Mouse (Mus musculus) retina, postnatal 1 day (tissue): ENCODE measurements around the gene Myo3b.
A peak's percentile ranks its signal among the peaks of the same experiment; 100 is the strongest.
"Not testable (repeated sequence)": the region's sequence is repeated elsewhere in the genome, so short reads cannot be mapped to it uniquely, and the experiment has no call there.

Experiments
- DNase-seq: peaks from one replicate; pipeline ENCODE4 v3.0.0-alpha.2; 2012

Gene Myo3b

DNA sequence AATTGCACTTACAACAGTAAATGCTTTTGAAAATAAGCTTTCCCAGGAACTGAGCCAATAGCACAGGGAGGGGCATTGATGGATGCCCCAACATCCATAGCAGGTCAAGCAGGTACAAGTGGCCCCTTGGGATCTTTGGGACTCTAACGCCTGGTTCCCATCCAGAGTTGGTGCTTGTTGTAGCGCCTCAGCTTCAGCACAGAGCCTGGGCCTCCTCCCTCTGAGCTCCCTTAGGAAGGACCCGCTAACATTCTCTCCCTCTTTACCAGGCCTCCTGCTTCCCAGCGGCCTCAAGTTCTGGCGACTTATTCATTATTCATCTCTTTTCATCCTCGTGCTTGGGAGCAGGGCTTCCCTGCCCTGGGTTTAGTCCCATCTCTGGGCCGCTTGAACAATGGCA, at the start of gene Myo3b:
Gene Myo3b, plus strand, starts transcription at position 375 of the 400 bp plus-strand sequence.
- DNase-seq = no peak

DNA sequence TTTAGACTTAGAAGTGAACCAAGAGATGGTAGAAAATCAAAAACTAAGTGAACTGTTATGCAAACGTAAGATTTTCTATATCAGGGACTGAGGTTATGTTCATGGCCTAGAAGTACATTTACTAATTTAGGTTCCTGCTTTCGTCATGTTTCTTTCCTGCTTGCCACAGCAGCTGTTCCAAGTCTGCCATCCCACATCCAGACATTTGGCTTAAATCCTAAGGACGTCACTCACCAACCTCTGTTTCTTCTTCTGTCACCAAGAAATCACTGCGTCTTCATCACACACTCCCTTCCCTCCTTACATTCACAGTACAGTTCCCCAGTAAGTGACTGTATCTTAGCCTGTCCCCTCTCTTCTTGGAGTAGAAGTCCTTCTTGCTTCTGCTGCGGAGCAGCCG, 49.7 kb upstream of the Myo3b start:
- no peak for DNase-seq

DNA sequence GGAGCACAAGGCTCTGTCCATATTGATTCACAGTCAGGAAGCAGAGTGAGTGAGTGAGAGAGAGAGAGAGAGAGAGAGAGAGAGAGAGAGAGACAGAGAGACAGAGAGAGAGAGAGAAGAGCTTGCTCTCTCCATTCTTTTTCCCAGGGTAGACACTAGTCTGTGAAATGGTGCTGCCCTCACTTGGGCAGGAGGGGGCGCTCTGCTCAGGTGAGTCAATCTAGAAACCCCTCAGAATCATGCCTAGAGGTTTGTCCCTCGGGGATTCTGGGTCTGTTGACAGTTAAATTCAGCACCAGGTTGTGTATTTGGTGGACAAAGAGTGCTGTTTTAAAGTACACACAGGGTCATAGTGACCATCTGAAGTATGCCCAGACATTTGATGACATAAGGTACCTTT, 48.3 kb upstream of the Myo3b start:
- DNase-seq = peak; percentile 8

DNA sequence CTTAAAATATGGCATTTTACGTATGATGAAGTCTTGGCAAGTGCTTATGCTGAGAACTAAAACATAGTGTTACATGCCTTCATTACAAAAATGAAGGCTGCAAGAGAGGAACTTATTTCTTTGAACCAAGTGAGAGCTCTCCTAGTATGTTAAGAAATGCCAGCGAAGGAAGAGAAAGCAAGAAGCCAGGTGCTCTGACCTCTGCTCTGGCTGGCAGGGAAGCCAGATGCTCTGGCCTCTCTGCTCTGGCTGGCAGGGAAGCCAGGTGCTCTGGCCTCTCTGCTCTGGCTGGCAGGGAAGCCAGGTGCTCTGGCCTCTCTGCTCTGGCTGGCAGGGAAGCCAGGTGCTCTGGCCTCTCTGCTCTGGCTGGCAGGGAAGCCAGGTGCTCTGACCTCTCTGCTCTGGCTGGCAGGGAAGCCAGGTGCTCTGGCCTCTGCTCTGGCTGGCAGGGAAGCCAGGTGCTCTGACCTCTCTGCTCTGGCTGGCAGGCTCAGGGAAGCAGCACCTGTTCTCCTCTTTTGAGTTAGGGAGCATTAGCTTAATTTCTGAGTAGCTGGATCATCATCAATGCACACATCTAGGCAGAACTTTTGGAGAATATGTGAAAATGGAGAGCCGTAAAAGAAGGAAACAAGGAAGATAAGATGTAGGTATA, 44.7 kb upstream of the Myo3b start:
- DNase-seq = not testable (repeated sequence)

DNA sequence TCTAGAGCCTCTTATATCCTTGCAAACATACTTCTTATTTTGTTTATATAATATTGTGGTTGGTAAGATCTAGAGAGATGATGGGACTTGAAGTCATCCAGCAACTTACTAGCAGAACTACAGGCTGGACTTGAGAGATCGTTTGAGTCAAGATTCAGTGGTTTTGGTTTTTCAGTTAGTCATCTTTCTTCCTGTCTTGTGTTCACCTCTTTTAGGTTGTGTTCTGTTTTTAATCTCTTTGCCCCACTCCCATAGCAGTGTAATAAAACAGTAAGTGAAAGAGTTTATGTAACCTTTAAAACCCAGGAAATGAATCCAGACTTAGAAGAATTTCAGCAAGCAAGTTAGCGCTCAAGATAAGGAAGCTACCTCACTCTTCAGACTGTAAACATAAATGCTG, 44.1 kb upstream of the Myo3b start:
- DNase-seq = no peak

DNA sequence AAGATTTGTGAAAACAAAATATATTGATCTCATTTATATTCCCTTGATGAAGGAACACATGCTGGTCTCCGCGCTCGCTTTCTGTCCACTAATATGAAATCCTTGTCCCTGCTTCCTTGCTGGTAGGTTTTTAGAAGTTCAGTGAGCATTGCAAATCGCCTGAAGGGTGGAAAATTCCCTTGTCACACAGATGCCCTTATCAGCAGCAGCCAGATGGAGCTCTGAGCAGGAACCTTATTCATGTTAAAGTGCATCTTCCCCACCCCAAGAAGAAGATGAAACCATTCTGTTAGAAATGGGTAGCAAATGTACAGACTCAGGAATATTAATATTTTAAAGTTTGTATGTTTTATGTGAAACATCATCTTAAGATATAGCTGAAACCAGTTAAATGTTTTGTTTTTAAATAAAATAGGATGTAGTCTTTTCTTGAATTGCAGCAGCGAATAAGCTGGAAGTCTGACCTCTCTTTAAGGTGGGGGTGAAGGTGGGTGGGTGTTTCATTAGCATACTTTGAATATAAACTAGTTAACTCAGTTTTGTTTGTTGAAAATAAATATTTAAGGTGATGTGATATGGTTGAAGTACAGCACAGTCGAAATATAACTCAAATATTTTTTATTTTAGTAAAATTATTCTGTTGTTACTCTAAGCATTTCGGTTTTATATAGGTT, 39.7 kb upstream of the Myo3b start:
- peak; percentile 58 for DNase-seq

DNA sequence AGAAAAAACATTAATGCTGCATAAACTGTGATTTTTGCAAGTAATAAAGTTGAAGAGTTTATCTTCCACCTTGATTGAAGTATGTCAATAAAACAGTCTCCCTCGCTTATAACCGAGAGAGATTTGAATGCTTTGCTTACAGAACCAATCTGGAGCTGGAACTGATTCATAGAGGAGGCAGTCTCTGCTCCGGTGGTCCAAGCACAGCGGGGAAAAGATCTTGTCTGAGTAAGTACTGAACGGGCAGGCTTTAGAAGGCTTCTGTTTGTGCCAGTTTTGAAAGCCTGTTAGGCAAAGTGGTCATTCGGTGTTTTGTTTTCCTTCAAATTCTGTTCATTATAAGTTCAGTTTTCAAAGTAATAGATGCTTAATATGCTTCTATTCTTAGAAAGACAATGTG, 38.6 kb upstream of the Myo3b start:
- DNase-seq = no peak

DNA sequence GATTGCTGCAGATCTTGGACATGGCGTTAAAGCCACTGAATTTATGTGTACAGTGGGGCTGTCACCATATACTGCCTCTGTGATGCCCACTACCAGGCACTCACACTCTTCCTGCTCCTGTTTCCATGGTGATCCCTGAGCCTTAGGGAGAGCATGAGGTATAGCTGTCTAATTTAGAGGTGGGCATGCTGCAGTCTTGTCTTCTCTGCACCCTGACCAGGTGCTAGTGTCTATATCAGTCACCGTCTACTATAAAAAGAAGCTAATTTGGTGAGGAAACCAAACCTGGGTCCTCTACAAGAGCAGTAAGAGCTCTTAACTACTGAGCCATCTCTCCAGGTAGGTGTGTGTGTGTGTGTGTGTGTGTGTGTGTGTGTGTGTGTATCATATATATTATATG, 32.4 kb upstream of the Myo3b start:
- no peak for DNase-seq

DNA sequence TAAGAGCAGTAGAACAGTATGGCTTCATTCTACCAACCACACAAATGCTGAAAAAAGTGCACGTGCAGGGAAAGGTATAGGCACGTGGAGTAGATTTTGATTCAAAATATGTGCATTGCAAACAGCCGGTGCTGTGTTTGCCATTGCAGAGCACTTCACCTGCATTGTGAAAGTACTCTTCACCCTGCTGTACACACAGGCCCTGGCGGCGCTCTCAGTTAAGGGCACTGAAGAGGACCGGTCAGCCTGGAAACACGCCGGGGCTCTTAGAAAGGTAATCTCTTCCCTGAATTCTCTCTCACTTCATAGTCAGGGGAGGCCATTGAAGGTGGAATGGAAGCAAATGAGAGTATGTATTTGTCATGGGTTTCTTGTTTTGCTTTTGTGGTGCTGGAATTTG, 26.0 kb upstream of the Myo3b start:
- DNase-seq = no peak

DNA sequence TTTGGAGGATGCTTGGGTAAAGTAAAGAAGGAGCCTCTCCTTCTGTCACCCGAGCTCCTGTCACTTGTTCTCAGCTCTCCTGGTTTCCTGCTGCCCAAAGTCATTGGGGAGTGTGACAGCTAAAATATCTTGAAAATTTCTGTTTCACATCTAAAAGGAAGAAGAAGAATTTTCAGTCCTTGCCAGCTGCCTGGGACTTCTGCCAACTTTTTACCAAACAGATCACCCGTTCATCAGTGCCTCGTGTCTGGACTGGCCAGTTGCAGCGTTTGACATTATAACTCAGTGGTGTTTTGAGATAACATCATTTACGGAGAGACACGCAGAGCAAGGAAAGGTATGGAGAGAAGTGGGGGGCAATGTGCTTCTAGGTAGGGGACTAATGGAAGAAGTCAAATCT, 20.7 kb upstream of the Myo3b start:
- DNase-seq = no peak

DNA sequence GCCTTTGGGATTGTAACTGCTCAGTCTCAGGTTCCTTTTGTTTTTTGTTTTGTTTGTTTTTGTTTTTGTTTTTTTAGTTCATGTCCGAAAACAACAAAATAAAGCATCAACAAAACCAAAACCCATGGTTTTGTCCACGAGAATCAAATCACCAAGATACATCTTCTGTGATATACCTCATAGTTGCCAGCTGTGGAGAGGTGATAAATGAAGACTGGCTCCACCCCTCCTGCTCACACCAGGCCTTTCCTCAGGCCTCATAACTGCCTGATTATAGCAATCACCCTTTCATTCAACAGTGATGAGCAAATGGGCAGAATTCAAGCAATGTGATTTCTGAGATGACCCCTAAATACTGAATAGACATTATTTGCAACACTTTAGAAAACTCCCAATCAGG, 14.5 kb upstream of the Myo3b start:
- no peak for DNase-seq

DNA sequence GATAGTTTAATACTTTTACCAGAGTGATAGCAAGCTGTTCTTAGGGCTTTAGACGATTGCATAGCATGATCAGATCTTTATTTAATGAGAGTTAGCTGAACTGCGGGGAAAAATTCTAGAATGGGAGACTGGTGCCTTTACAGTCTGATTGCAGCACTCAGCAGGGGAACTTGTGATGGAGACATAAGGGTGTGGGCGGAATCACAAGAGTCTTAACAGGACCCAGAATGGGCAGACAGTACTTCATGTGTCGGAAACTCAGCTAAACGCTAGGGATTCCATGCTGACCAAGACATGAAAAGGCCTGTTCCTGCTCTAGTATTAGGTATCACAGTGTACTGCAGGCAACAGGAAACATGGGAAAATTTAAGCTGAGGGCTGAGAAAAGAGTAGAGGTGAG, 13.2 kb upstream of the Myo3b start:
- DNase-seq = no peak

DNA sequence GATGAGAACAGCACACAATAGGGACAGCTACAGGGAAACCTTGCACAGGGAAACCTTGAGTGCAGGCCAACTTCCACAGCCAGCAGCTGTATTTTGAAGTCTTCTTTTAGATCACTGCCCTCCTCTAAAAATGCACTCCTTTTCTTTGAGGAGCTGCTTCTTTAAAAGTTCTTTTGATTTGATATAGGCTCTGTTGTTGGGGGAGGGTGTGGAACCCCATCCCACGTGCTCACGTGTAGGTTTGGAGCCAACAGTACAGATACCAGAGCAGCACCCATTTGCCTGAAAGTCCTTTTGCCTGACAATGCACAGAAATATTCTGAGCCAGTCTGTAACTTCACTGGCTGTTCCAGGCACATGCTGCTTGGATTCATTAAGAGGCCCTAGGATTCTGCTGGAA, 7.5 kb upstream of the Myo3b start:
- no peak for DNase-seq

DNA sequence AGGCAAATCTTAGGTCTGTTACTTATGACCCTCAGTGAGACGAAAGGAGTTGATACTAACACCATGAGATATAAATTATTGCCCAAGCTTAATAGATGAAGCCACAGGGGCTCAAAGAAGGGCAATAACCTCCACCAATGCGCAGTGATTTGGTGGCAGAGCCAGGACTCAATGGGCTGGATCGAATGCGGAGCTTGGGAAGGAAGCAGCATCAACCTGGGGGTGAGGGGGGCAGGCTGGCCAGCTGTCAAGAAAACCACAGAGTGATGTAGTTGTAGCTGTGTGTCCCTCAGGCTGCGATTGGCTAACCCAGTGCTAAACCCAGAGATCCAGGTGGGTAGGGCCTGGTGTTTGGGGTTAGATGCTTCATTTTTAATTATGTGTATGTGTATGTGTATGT, 4.0 kb upstream of the Myo3b start:
- DNase-seq = no peak

DNA sequence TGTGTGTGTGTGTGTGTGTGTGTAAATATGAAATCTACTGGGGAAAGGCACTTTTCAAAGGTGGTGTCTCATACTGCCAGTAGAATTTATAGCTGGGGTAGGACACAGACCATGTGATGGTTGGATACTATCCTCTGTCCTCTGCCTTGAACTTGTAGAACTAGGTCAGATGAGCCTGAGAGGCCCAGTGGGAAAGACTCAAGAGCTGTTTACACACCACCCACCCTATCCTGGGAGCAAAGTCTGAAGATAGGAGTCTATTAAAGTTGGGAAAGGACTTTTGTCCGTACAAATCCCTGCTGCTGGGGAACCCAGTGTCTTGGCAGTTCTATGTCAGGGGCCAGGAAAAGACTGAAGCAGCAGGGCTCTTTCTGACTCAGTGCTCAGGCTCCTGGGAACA, 3.6 kb upstream of the Myo3b start:
- no peak for DNase-seq

DNA sequence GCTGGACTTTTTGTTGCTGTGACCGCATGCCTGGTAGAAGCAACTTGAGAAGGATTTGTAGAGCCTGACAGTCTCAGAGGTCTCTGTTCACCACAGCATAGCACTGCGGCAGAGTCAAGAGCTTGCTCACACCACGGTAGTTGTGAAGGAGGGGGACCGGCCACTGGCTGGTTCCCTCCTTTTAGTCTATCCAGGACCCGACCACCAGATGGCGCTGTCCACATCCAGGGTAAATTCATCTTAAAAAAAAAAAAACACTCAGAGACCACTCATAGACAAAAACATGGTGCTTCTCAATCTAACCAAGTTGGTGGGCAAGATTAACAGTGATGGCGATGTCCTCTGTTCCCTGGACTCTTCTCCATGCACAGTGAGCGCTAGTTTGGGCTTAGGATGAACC, 1.7 kb upstream of the Myo3b start:
- no peak for DNase-seq

DNA sequence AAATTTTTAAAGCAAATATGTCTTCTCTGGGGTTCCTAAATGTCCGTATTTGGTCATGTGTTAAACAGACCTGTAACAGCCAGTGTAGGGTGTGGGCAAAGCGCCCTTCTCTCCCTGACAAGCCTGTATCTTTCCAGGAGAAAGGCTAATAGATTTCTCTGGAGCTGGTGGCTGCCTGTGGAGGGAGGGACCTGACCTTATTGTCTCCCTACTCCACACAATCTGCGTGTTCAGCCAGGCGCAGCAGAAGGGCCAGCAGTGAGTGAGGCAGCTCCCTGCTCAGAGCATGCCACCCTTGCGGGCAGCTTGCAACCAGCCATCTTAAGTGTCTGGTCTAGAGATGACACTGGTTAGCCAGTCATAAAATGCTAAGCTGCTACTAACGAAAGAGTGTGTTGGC, 5.5 kb downstream of the Myo3b start:
- peak; percentile 73 for DNase-seq

DNA sequence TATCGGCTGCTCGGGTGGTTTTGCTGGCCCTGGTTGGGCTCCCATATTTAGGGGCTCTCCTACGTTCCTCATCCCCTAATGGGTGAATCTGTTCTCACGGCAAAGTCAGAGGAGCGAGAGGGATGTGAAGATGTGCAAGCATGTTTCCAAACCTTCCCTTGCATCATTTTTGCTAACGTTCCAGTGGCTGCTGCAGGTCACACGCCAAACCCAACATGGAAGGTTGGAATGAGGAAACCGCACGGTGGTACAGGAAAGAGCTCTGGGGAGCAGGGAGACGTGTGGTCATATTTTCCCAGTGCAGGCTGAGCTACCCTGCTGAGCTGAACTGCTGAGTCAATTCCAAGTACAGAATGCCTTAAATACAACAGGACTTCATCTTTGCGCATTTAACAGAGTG, 8.9 kb downstream of the Myo3b start:
- DNase-seq = no peak

DNA sequence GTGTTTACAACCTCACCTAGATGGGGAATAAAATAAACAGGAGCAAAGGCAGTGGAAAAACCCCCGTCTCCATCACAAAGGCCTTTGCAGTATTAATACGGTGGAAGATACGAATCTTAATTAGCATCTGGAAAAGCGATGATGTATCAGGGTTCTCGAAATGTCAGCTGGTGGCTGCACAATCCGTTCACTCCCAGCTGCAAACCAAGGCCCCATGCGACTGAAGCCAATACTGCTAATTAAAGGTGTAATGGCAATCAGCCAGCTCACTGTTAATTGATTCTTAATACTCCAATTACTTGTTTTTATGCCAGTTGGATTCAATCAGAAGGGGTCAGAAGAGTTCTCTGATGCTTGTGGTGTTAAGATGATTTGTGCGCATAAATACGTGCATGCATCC, 14.9 kb downstream of the Myo3b start:
- DNase-seq = no peak

DNA sequence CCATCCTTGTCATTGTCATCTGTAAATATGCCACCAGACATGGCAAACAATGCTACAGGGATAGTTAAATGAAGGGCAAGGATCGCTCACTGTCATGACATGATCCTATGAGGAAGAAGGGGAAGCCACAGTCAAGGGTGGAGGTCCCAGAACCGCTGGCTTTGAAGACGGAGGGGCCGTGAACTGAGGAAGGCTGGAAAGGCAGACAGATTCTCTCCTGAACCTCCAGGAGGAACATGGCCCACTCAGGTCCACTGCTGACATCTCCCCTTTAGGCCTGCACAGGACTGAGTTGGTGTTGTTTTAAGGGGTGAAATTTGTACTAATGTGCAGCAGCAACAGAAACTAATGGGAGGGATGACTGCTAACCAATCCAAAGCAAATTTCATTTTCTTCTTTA, 19.3 kb downstream of the Myo3b start:
- no peak for DNase-seq

DNA sequence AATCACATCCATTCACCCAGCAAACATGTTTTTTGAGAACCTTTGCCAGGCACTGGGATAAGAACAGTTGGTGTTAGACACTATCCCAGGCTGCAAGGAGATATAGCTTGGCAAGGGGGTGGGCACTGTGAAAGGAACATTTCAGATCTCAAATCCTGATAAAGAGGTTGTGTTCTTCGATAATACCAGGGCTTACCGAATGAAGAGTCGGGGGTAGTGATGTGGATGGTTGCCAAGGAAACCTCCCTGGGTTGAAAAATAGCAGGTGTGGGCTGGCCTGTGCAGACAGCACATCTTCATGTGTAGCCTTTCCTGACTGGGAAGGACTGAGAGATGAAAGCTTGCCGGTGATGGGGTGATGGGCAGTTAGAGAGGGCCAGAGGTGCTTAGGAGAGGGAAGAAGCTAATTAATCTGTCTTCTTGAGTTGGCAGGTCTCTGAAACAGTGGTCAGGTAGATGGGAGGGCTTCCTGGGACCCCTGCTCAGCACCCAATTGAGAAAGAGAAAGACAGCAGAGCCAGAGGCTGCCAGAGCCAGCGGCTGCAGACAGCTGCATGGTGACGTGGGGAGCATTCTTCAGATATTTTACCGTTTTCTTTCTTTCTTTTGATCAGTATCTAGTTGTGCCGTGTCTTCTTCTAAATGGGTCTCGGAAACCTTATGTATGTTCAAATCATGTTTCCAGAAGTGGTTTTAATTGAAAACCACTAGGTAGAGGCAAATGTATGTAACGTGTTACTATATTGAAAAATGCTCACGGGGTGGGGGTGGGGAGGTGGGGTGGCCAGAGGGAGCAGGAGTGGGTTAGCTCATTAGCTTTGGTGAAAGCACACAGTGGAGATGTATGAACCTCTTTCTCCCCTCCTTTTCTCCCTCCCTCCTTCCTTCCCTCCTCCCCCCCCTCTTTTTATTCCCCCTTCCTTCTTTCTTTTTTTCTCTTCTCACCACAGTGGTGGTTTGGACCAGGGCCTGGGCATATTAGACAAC, 21.7 kb downstream of the Myo3b start:
- DNase-seq = peak; percentile 34

DNA sequence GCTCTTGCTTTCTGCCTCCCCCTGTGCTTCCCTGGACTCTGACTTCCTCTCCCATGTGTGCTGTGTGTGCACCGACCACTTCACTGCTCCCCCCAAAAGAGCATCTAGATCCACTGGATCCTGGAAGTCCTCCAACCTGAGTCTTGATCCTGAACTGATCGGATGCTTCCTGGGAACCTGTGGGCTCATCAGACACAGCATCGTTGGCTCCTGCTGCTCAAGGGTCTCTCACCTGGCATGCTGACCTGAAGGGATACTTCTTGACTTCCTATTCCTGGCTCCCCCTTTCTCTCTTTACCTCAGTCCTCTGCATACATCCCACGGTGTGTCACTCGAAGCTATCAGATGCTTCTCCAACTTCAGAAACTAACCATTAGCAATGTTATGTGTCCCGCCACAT, 26.2 kb downstream of the Myo3b start:
- no peak for DNase-seq

DNA sequence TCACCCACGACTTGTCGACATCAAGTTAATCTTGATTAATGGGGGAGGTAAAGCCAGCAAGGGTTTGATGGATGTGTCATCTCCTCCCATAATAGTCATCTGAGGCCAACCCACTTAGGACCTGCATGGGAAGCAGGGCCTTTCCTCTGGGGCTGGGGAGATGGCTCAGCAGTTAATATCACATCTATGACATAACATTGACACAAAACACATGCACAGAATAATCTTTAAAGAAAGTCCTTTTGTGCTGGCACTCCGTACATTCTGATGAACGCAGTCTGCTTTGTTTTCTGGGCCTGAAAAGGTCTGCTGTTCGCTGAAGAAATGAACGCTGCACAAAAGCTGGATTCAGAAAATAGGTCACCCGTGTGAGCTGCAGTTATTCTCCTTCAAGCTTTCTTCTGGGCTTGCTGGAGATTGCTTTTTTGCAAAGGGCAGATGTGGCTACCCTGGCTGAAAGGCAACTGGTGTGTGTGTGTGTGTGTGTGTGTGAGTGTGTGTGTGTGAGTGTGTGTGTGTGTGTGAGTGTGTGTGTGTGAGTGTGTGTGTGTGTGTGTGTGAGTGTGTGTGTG, 26.9 kb downstream of the Myo3b start:
- DNase-seq = peak; percentile 83
